Mouse (Mus musculus): ENCODE measurements around the gene Fxyd5.

GRCm38 (mm10) chr7:31063074-31063560, 20.8 kb upstream of the Fxyd5 start:
- TF ChIP-seq CTCF (IDR thresholded peaks at IDR 0.05; ENCODE audit: borderline replicate concordance, insufficient read depth, low read length) (no peak), POLR2A (IDR thresholded peaks at IDR 0.05; ENCODE audit: low read depth, low read length) (no peak)

Measured in embryonic fibroblast, embryonic 13.5 days (primary cell).